Mouse (Mus musculus) kidney, postnatal 25 days (tissue): ENCODE measurements around the gene Ppp3ca.

Experiments
- DNase-seq, 2 experiments: peaks; one replicate each; pipeline ENCODE4 v3.0.0; 2021; ENCODE audit warnings: mixed read lengths in 2 of 2

The Ppp3ca gene

GRCm38 (mm10) chr3:136670110-136670359 lies at the start of gene Ppp3ca:
TSS of gene Ppp3ca (plus strand) at chr3:136670124.
- no peak for DNase-seq

DNA sequence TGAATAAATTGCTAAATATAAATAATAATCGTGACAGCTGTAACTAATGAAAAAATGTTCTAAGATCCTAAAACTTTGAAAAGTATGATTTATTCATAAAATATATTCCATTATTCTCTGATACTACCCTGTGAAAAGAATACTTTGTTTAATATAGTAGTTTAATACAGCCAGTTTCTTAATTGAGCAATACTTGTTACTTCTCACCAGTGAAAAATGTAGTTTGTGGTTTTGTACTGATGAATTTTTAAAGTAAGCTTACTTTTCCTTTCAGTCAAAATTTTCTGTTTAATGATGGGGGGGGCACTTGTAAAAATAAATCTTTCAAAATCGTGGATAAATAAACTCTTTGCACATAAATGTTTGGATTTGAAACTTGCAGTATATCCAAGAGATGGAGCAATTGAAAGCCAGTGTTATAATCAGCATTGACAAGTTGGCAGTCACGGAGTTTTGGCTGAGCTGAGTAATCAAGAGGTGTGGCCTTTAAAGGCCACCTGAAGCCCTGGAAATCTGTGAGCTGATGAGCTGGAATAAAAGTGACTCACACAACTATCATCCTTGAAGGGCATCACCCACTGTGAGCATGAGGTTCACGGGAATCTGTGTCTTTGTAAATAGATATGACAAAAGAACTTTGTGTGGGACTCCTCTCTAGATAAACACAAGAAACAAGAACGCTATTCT lies 29.2 kb upstream of the Ppp3ca start:
- DNase-seq = no peak

DNA sequence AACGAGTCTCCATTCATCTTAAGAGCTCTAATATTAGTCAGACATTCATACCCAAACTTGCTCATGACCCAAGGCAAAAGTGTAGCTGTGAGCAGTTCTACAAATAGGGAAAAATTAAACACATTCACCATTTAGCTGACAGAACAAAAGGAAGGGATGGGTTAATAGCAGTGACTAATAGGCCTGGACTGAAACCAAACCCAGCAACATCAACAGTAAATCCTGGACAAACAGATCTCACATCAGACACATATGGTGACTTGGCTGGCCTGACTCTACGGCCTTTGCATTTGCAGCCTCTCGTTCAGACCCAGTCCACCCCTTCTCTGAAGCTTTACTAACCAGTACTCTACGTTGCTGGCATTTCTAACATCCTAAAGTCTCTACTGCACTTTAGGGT lies 19.0 kb upstream of the Ppp3ca start:
- no peak for DNase-seq

- DNase-seq = no peak
These were observed 18.4 kb upstream of the Ppp3ca start for GRCm38 (mm10) chr3:136651496-136651895.

GRCm38 (mm10) chr3:136656460-136657035 lies 13.4 kb upstream of the Ppp3ca start:
- no peak for DNase-seq

DNA sequence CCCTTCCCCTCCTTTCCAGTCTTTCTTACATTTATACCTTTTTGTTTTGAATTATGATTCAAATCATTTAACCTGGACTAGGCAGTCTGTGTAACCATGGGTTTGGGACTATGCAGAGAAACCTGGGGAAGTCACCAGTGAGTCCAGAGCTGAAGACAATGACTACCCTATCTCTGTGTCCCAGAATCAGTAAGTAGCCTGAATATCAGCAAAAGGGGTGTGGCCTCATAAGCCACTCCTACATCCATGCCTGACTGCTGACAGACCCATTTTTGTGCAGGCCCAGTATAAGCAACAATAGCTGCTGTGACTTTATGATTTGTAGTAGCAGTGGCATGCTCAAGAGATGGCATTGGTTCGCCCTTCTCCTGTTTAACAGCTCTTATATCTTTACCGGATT lies 11.2 kb upstream of the Ppp3ca start:
- no peak for DNase-seq

- DNase-seq = no peak
These were observed 4.8 kb upstream of the Ppp3ca start for GRCm38 (mm10) chr3:136665119-136665518.

DNA sequence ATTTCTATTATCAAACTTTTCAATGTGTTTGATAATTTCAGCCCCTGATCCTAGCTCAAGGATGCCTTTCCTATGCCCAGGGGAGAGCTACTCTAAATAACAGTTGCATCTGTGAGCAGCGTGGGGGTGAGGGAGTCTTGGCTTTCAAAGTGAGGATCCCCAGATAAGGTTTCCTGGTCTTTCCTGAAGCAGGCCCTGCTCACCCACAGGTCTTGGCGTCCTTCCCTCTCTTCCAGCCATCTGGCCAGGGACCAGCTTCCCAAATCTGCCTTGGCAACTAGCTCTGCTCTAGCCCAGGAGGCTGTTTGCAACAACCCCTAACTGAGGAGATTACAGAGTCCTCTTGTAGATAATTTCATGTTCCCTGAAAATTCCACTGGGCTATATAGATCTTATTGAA lies 1.9 kb upstream of the Ppp3ca start:
- DNase-seq = peak; percentile 52 to 55

- peak; percentile 100 for DNase-seq
These were observed 454 bp upstream of the Ppp3ca start for GRCm38 (mm10) chr3:136669231-136670109.

DNA sequence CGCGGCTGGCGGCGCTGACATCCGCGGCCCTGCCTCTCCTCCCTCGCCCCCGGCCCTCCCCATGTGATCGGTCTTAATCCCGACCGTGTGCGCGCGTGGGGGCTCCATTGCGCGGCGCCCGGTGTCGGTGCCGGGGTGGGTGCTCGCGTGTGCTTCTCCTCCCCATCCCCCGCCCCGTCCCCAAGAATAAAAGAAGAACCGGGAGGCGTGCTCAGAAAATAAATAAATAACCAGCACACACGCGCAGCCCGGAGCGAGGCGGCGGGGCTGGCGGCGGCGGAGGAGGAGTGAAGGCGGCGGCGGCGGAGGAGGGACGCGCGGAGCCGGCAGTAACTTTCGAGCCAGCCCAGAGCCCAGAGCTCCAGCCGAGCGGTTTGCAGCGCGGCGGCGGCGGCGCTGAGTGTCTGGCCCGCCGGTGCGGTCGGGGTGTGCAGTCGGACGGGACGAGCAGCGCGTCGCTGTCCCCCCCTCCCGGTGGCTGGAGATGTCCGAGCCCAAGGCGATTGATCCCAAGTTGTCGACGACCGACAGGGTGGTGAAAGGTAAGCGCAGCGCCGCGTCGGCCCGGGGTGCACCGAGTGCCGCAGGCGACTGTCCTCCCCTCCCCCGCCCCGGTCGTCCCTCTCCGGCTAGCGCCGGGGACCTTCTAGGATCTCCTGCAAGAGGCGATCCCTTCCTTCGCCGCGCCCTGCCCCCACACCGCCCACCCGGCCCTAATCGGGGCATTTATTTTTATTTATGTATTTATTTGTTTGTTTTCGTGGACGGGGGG lies 622 bp downstream of the Ppp3ca start:
- peak; percentile 79 to 88 for DNase-seq

DNA sequence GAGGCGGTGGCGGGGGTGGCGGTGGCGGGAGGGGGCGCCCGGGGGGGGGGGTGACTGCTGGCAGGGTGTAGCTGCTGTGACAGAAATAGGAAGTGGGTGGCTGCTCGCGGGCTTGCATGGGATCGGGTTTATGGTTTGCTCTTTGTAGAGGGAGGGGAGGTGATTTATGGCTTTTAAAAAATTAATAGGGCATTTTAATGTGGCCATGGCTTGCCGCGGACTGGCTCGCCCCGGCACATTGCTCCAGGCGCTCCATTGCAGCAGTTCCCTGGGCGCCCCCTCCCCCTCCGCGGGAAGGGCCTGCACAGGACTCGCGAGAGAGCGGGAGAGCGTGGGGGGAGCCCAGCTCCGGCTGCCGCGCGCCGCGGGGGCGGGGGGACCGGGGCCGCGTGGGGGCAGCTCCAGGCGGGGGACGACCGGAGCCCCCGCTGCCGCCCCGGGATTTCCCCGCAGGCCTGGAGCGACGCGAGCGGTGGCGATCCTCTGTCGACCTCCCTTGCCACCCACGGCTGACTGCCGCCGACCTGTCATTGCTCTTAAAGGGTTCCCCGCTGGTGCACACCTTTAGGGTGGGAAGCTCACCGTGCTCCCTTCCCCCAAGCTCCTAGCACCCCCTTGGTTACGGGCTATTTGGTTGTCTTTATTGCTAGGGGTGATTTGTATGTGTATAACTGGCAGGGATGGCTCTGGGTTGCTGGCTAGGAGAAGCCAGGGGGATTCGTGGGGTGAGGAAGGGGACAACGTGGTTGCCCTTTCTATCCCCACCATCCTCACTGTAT lies 1.4 kb downstream of the Ppp3ca start:
- peak; percentile 77 to 92 for DNase-seq

DNA sequence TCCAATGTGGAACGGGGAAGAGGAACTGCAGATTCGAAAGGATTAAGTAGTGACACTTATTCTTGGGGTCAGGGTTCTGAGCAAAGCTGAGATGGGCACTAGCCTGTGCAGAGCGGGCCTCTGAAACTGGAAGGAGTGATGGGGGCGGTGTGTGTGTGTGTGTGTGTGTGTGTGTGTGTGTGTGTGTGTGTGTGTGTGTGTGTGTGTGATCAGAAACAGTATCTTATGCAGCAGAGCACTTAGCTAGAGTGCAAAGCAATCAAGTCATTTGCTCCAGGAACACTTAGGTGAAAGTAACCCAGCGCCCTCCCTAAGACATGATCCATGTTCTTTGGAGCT lies 2.0 kb downstream of the Ppp3ca start:
- peak in 1 of 2 experiments; percentile 10 for DNase-seq

- DNase-seq = no peak
These were observed 2.9 kb downstream of the Ppp3ca start for GRCm38 (mm10) chr3:136672870-136673269.

GRCm38 (mm10) chr3:136673363-136673762 lies 3.4 kb downstream of the Ppp3ca start:
- DNase-seq = no peak

DNA sequence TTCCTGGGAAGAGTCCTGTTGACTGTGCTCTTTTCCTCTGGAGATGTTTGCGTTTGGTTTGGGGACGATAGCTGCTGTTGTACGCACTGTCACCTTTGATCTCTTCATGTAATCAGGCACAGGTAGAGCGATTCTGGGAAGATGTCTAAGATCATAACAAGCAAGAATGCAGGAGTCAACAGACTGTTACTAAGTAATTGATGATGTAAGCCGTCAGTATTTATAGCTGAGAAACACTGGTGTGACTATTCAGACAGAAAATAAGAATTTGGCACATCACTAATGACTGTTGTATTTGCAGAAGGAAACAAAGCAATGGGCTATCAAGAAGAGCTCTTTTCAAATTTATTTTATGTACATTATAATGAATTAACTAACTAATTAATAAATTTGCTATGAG lies 4.6 kb downstream of the Ppp3ca start:
- DNase-seq = no peak

- DNase-seq = no peak
These were observed 7.1 kb downstream of the Ppp3ca start for GRCm38 (mm10) chr3:136676991-136677390.

GRCm38 (mm10) chr3:136678386-136678785 lies 8.5 kb downstream of the Ppp3ca start:
- DNase-seq = no peak

GRCm38 (mm10) chr3:136679903-136680491 lies 10.1 kb downstream of the Ppp3ca start:
- DNase-seq = no peak

GRCm38 (mm10) chr3:136682242-136682641 lies 12.3 kb downstream of the Ppp3ca start:
- no peak for DNase-seq

DNA sequence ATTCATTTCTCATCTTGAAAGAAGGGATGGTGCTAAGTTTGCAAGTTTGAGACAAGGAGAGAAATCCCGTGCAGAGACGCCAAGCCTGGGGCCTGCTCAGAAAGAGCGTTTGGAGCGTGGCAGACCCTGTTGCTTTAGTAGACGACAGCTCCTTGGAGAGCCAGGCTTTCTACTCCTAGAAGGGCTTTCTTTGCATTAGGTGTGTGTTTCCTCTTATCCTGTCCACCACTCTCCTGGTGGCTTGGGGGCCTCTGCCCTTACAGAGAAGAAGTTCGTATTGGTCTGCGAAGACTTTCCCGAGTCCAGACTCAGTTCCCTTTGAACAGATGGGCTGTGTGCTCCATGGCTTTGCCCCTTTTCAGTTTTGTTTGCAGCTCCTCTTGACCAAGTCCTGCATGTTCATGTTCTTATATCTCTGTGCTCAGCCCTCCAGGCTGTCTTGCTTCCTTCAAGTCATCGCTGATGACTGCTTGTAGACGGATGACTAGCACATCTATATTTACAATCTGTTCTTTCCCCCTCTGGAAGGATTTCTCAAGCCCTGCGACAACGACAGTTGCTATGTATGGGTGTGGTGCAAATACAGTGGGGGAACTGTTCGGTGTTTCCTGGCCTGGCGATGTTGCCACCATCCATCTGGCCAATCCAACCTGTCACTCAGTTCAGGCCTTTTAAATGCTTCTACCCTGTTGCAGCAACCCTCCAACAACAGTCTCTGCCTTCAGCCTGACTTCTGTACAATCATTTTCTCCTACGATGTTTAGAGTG lies 14.5 kb downstream of the Ppp3ca start:
- no peak for DNase-seq

DNA sequence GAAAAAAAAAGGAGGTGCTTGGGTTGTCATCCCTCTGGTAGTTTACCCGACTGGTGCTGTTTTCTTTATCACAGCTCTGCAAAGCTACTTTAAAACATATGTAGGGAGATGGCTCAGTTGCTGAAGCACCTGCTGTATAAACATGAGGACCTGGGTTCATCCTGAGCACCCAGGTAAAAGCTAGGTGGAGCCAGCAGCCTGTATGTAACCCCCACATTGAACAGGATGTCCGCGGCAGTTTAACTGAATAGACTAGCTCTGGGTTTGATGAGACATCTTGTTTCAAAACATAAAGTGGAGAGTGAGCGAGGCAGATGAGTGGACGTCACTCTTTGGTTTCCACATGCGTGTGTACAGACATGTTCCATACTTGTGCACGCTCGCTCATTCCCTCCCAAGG lies 16.5 kb downstream of the Ppp3ca start:
- DNase-seq = no peak
